Mouse (Mus musculus): ENCODE results near the gene Man1a.

- TF ChIP-seq TCF12 (IDR thresholded peaks at IDR 0.05; ENCODE audit: insufficient read depth, poor library complexity, severe bottlenecking) (no peak), POLR2A (IDR thresholded peaks at IDR 0.05; ENCODE audit: insufficient read length, low read depth) (no peak)
These were observed 140.3 kb downstream of the Man1a start for GRCm38 (mm10) chr10:53936078-53936477.
